Mouse (Mus musculus) cortical plate, adult 2 months (tissue): ENCODE measurements around the gene Cpxm2.

Experiments
- CTCF ChIP-seq: fragments of 200-500 bp; IDR thresholded peaks from 2 replicates; pipeline ENCODE4 v1.5.1; 2011; ENCODE audit warnings: mild to moderate bottlenecking, control low read depth, low read length; ENCODE audit not compliant: insufficient read depth; ENCODE audit errors: extremely low read depth
- POLR2A ChIP-seq: fragments of 200-500 bp; IDR thresholded peaks from 2 replicates; pipeline ENCODE4 v1.6.1; 2011; ENCODE audit warnings: mild to moderate bottlenecking, low read length, control low read depth; ENCODE audit not compliant: insufficient read depth; ENCODE audit errors: extremely low read depth

GRCm38 (mm10) chr7:132197817-132198475, 43.4 kb upstream of the Cpxm2 start:
- TF ChIP-seq CTCF (no peak), POLR2A (no peak)
